Mouse (Mus musculus): ENCODE data around the gene Blzf1. TPM values are rescaled to one million over a fixed set of nuclear protein-coding genes. Genes with fewer than 3 reads are reported as not detected.

The Blzf1 gene
- 24.9 and 26.8 TPM in 2 replicates for polyA plus RNA-seq (2015; fragmentation: Nextera tagmentation; extraction: Ambion mirVana)

- 0 out of 2 replicates have a peak, but pooled peaks cover 2% of the 10 kb centered on the region for H3K36me3 ChIP-seq (ENCODE audit: control insufficient read depth, insufficient read depth, low read length)
- H3K4me2 ChIP-seq (ENCODE audit: low read depth, low read length), result peak within 1 kb of the TSS; percentile 70
- peak within 1 kb of the TSS; percentile 56 for H3K27ac ChIP-seq (ENCODE audit: low read length)
- peak within 1 kb of the TSS; percentile 80 for H3K9ac ChIP-seq (ENCODE audit: low read depth, low read length)
- no peaks in the 10 kb centered on the region for H3K9me3 ChIP-seq (ENCODE audit: control insufficient read depth, low read length)
- peak within 1 kb of the TSS; percentile 77 for H3K4me3 ChIP-seq (ENCODE audit: low read length)
- ATAC-seq, result peak; percentile 99
- peaks cover 7% of the 10 kb centered on the region; the same call in 1 of the 2 replicates for H3K4me1 ChIP-seq (ENCODE audit: control insufficient read depth, insufficient read depth, low read length)
- no peaks in the 10 kb centered on the region for H3K27me3 ChIP-seq (replicated peaks; ENCODE audit: control insufficient read depth, insufficient read depth, low read length)
- WGBS, result under 1% methylated on average over 33 of the region's 35 CpGs
These were observed at the start of gene Blzf1 for GRCm38 (mm10) chr1:164307124-164307751. TSS of gene Blzf1 (minus strand) at chr1:164307489.

GRCm38 (mm10) chr1:164353443-164353842 lies 46.2 kb upstream of the Blzf1 start:
- no peaks in the 10 kb centered on the region for H3K36me3 ChIP-seq (ENCODE audit: control insufficient read depth, insufficient read depth, low read length)
- peak; percentile 94 for ATAC-seq
- H3K4me1 ChIP-seq (ENCODE audit: control insufficient read depth, insufficient read depth, low read length), result no peaks in the 10 kb centered on the region
- H3K9ac ChIP-seq (ENCODE audit: low read depth, low read length), result no peak overlapping the region
- 57% methylated on average over 3 of the region's 3 CpGs for WGBS
- no peak overlapping the region; the same call in 1 of the 2 replicates for H3K27ac ChIP-seq (ENCODE audit: low read length)
- H3K9me3 ChIP-seq (ENCODE audit: control insufficient read depth, low read length), result no peaks in the 10 kb centered on the region
- H3K27me3 ChIP-seq (replicated peaks; ENCODE audit: control insufficient read depth, insufficient read depth, low read length), result no peaks in the 10 kb centered on the region
- no peak overlapping the region for H3K4me2 ChIP-seq (ENCODE audit: low read depth, low read length)
- no peak overlapping the region for H3K4me3 ChIP-seq (ENCODE audit: low read length)

- Histone ChIP-seq H3K9me3 (ENCODE audit: control insufficient read depth, low read length) (no peaks in the 10 kb centered on the region), H3K4me1 (ENCODE audit: control insufficient read depth, insufficient read depth, low read length) (no peaks in the 10 kb centered on the region), H3K4me3 (ENCODE audit: low read length) (no peak overlapping the region), H3K27me3 (replicated peaks; ENCODE audit: control insufficient read depth, insufficient read depth, low read length) (no peaks in the 10 kb centered on the region), H3K9ac (ENCODE audit: low read depth, low read length) (no peak overlapping the region), H3K4me2 (ENCODE audit: low read depth, low read length) (no peak overlapping the region), H3K27ac (ENCODE audit: low read length) (no peak overlapping the region), H3K36me3 (ENCODE audit: control insufficient read depth, insufficient read depth, low read length) (no peaks in the 10 kb centered on the region)
- 86% methylated on average over 3 of the region's 3 CpGs for WGBS
- no peak for ATAC-seq
These were observed 34.9 kb upstream of the Blzf1 start for GRCm38 (mm10) chr1:164342161-164342560.

GRCm38 (mm10) chr1:164335846-164336245 lies 28.6 kb upstream of the Blzf1 start:
- peak; percentile 56 for ATAC-seq
- H3K4me3 ChIP-seq (ENCODE audit: low read length), result no peak overlapping the region
- no peaks in the 10 kb centered on the region for H3K27me3 ChIP-seq (replicated peaks; ENCODE audit: control insufficient read depth, insufficient read depth, low read length)
- no peaks in the 10 kb centered on the region for H3K36me3 ChIP-seq (ENCODE audit: control insufficient read depth, insufficient read depth, low read length)
- WGBS, result 83% methylated on average over 4 of the region's 4 CpGs
- H3K4me2 ChIP-seq (ENCODE audit: low read depth, low read length), result no peak overlapping the region
- no peaks in the 10 kb centered on the region for H3K4me1 ChIP-seq (ENCODE audit: control insufficient read depth, insufficient read depth, low read length)
- no peak overlapping the region for H3K27ac ChIP-seq (ENCODE audit: low read length)
- no peaks in the 10 kb centered on the region for H3K9me3 ChIP-seq (ENCODE audit: control insufficient read depth, low read length)
- no peak overlapping the region for H3K9ac ChIP-seq (ENCODE audit: low read depth, low read length)

- Histone ChIP-seq H3K4me1 (ENCODE audit: control insufficient read depth, insufficient read depth, low read length) (no peaks in the 10 kb centered on the region), H3K9ac (ENCODE audit: low read depth, low read length) (no peak overlapping the region), H3K27me3 (replicated peaks; ENCODE audit: control insufficient read depth, insufficient read depth, low read length) (no peaks in the 10 kb centered on the region), H3K36me3 (ENCODE audit: control insufficient read depth, insufficient read depth, low read length) (no peaks in the 10 kb centered on the region), H3K4me3 (ENCODE audit: low read length) (no peak overlapping the region), H3K9me3 (ENCODE audit: control insufficient read depth, low read length) (no peaks in the 10 kb centered on the region), H3K4me2 (ENCODE audit: low read depth, low read length) (no peak overlapping the region), H3K27ac (ENCODE audit: low read length) (no peak overlapping the region)
- 80% methylated on average over 3 of the region's 3 CpGs for WGBS
- ATAC-seq, result peak; percentile 82
These were observed 28.1 kb upstream of the Blzf1 start for GRCm38 (mm10) chr1:164335435-164335834.

- no peaks in the 10 kb centered on the region for H3K4me1 ChIP-seq (ENCODE audit: control insufficient read depth, insufficient read depth, low read length)
- no peak overlapping the region for H3K9ac ChIP-seq (ENCODE audit: low read depth, low read length)
- no peak for ATAC-seq
- WGBS, result 88% methylated on average over 11 of the region's 11 CpGs
- H3K36me3 ChIP-seq (ENCODE audit: control insufficient read depth, insufficient read depth, low read length), result no peaks in the 10 kb centered on the region
- H3K9me3 ChIP-seq (ENCODE audit: control insufficient read depth, low read length), result no peaks in the 10 kb centered on the region
- no peak overlapping the region for H3K27ac ChIP-seq (ENCODE audit: low read length)
- no peaks in the 10 kb centered on the region for H3K27me3 ChIP-seq (replicated peaks; ENCODE audit: control insufficient read depth, insufficient read depth, low read length)
- H3K4me2 ChIP-seq (ENCODE audit: low read depth, low read length), result no peak overlapping the region
- H3K4me3 ChIP-seq (ENCODE audit: low read length), result no peak overlapping the region
These were observed 25.3 kb upstream of the Blzf1 start for GRCm38 (mm10) chr1:164332559-164332958.

GRCm38 (mm10) chr1:164327764-164328163 lies 20.5 kb upstream of the Blzf1 start:
- H3K27me3 ChIP-seq (replicated peaks; ENCODE audit: control insufficient read depth, insufficient read depth, low read length), result no peaks in the 10 kb centered on the region
- WGBS, result 52% methylated on average over 7 of the region's 7 CpGs
- no peak overlapping the region for H3K4me3 ChIP-seq (ENCODE audit: low read length)
- no peaks in the 10 kb centered on the region for H3K36me3 ChIP-seq (ENCODE audit: control insufficient read depth, insufficient read depth, low read length)
- no peak overlapping the region for H3K27ac ChIP-seq (ENCODE audit: low read length)
- H3K9ac ChIP-seq (ENCODE audit: low read depth, low read length), result no peak overlapping the region
- H3K4me2 ChIP-seq (ENCODE audit: low read depth, low read length), result no peak overlapping the region
- H3K4me1 ChIP-seq (ENCODE audit: control insufficient read depth, insufficient read depth, low read length), result no peaks in the 10 kb centered on the region
- ATAC-seq, result no peak
- H3K9me3 ChIP-seq (ENCODE audit: control insufficient read depth, low read length), result no peaks in the 10 kb centered on the region

- 53% methylated on average over 6 of the region's 6 CpGs for WGBS
- H3K27ac ChIP-seq (ENCODE audit: low read length), result no peak overlapping the region
These were observed 19.4 kb upstream of the Blzf1 start for GRCm38 (mm10) chr1:164326600-164327155.

GRCm38 (mm10) chr1:164324878-164325277 lies 17.6 kb upstream of the Blzf1 start:
- Histone ChIP-seq H3K9me3 (ENCODE audit: control insufficient read depth, low read length) (no peaks in the 10 kb centered on the region), H3K4me1 (ENCODE audit: control insufficient read depth, insufficient read depth, low read length) (peaks cover 9% of the 10 kb centered on the region), H3K4me2 (ENCODE audit: low read depth, low read length) (no peak overlapping the region), H3K36me3 (ENCODE audit: control insufficient read depth, insufficient read depth, low read length) (no peaks in the 10 kb centered on the region), H3K4me3 (ENCODE audit: low read length) (no peak overlapping the region), H3K27ac (ENCODE audit: low read length) (no peak overlapping the region), H3K27me3 (replicated peaks; ENCODE audit: control insufficient read depth, insufficient read depth, low read length) (no peaks in the 10 kb centered on the region), H3K9ac (ENCODE audit: low read depth, low read length) (no peak overlapping the region)
- WGBS, result 67% methylated on average over 2 of the region's 2 CpGs
- ATAC-seq, result no peak

More at GRCm38 (mm10) chr1:164326600-164327155, 19.4 kb upstream of the Blzf1 start:
- no peaks in the 10 kb centered on the region for H3K36me3 ChIP-seq (ENCODE audit: control insufficient read depth, insufficient read depth, low read length)
- H3K4me3 ChIP-seq (ENCODE audit: low read length), result no peak overlapping the region
- peaks cover 5% of the 10 kb centered on the region for H3K4me1 ChIP-seq (ENCODE audit: control insufficient read depth, insufficient read depth, low read length)
- H3K9me3 ChIP-seq (ENCODE audit: control insufficient read depth, low read length), result no peaks in the 10 kb centered on the region
- peak; percentile 59 for ATAC-seq
- no peak overlapping the region for H3K9ac ChIP-seq (ENCODE audit: low read depth, low read length)
- no peaks in the 10 kb centered on the region for H3K27me3 ChIP-seq (replicated peaks; ENCODE audit: control insufficient read depth, insufficient read depth, low read length)
- H3K4me2 ChIP-seq (ENCODE audit: low read depth, low read length), result no peak overlapping the region
